Mouse (Mus musculus) hindbrain, embryonic 10.5 days (tissue): ENCODE measurements around the gene a. TPM values are rescaled to one million over a fixed set of nuclear protein-coding genes. Genes with fewer than 3 reads are reported as not detected.

ENCODE experiments used
- DNase-seq: peaks from one replicate; pipeline ENCODE4 v3.0.0-alpha.2; 2017; ENCODE audit warnings: low spot score
- H3K27ac ChIP-seq: fragments of 300-500 bp; sonication (generic); 2 replicates; pipeline ENCODE4 v1.5.1; 2016; ENCODE audit warnings: mild to moderate bottlenecking, moderate library complexity
- H3K27me3 ChIP-seq: fragments of 300-500 bp; sonication (generic); 2 replicates; pipeline ENCODE4 v1.6.1; 2016; ENCODE audit warnings: mild to moderate bottlenecking; ENCODE audit not compliant: poor library complexity, insufficient read depth, severe bottlenecking
- H3K36me3 ChIP-seq: fragments of 300-500 bp; sonication (generic); 2 replicates; pipeline ENCODE4 v1.6.1; 2016; ENCODE audit warnings: mild to moderate bottlenecking, moderate library complexity
- H3K4me1 ChIP-seq: fragments of 300-500 bp; sonication (generic); replicated peaks from 2 replicates; pipeline ENCODE4 v1.6.1; 2016; ENCODE audit warnings: mild to moderate bottlenecking
- H3K4me3 ChIP-seq: fragments of 300-500 bp; sonication (generic); 2 replicates; pipeline ENCODE4 v1.5.1; 2016; ENCODE audit warnings: mild to moderate bottlenecking, moderate library complexity
- H3K9me3 ChIP-seq: fragments of 300-500 bp; sonication (generic); 2 replicates; pipeline ENCODE4 v1.6.1; 2016; ENCODE audit warnings: mild to moderate bottlenecking, moderate library complexity
- WGBS: fragments of 180-500 bp; shearing (Covaris S2); methylation state at CpG from one replicate; pipeline ENCODE4 v1.1.7; 2016; 5-methylcytosine and 5-hydroxymethylcytosine counted together
- polyA plus RNA-seq: library from polyadenylated mRNA; unstranded; fragments of >200 nt; fragmentation: Nextera tagmentation; extraction: Ambion mirVana; gene quantifications from 2 replicates; pipeline ENCODE4 v1.2.1, GENCODE M21; 2016

The a gene
- polyA plus RNA-seq, 1 experiment from 2014 or later: 1.0 TPM

DNA sequence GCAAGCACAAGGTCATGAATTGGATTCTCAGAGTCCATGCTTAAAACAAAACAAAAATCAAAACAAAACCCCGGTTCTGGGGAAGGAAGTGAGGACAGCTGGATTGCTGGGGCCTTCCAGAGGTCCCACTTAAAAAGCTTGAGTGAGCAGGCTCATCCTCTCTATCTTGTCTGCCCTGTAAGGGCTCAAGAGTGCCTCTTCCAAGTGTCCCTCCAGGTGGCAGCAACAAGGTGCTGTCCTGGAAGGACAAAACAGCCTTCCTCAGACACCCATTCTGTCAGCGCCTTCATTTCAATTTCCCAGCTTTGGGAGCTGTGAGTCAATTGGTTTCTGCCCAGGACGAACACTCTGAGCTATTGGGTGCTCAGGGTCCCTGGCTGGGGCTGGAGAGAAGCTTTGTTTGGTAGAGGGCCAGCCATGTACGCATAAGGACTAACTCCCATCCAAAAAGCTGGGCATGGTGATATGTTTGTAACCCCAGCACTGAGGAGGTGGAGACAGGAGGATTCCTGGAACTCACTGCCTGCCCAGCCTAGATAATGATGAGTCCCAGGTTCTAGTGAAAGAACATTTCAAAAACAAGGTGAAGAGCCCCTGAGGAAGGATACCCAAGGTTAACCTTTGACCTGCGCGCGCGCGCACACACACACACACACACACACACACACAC is 26.2 kb upstream of the a start:
- Histone ChIP-seq H3K4me1 (no peaks in the 10 kb centered on the region), H3K27ac (no peak overlapping the region), H3K9me3 (0 out of 2 replicates have a peak, but pooled peaks cover 6% of the 10 kb centered on the region), H3K36me3 (no peaks in the 10 kb centered on the region), H3K27me3 (no peaks in the 10 kb centered on the region), H3K4me3 (no peak overlapping the region)
- 81% methylated on average over 9 of the region's 9 CpGs for WGBS
- DNase-seq: no peak

DNA sequence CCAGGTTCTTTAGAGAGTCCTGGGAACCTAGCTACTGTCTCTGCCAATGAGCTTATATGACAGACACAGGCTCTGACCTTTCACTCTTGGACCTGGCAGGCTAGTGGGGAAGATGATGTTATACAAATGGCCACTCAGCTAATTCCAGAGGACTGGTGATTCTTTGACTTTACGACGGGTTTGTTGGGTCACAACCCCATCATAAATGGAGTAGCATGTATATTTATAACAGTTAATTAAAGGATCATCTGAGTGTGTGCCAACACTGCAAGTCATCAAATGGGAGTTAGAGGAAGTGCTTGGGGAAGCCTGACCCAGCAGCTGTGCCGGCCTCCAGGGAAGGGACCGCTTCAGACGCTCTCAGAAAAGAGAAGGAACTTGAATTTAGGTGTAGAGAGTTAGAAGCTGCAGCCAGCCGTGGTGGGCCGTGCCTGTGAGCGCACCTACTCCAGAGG is 25.6 kb upstream of the a start:
- Histone ChIP-seq H3K27me3 (no peaks in the 10 kb centered on the region), H3K27ac (no peak overlapping the region), H3K9me3 (0 out of 2 replicates have a peak, but pooled peaks cover 5% of the 10 kb centered on the region), H3K4me3 (no peak overlapping the region), H3K36me3 (no peaks in the 10 kb centered on the region), H3K4me1 (no peaks in the 10 kb centered on the region)
- DNase-seq: no peak
- 86% methylated on average over 8 of the region's 8 CpGs for WGBS

DNA sequence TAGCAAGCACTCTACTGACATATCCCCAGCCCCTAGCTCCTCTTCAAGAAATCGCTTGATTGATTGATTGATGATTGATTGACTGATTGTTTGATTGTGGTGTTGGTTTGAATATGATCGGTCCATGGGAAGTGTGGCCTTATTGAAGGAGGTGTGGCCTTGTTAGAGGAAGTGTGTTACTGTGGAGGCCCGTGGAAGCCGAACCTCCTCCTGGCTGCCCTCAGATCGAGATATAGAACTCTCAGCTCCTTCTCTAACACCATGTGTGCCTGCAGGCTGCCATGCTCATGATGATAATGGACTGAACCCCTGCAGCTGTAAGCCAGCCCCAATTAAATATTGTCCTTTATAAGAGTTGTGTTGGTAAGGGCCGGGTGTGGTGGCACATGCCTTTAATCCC is 24.2 kb upstream of the a start:
- Histone ChIP-seq H3K36me3 (no peaks in the 10 kb centered on the region), H3K9me3 (no peaks in the 10 kb centered on the region), H3K4me1 (no peaks in the 10 kb centered on the region), H3K27me3 (no peaks in the 10 kb centered on the region), H3K27ac (no peak overlapping the region), H3K4me3 (no peak overlapping the region)
- 93% methylated on average over 6 of the region's 6 CpGs for WGBS
- DNase-seq: no peak

DNA sequence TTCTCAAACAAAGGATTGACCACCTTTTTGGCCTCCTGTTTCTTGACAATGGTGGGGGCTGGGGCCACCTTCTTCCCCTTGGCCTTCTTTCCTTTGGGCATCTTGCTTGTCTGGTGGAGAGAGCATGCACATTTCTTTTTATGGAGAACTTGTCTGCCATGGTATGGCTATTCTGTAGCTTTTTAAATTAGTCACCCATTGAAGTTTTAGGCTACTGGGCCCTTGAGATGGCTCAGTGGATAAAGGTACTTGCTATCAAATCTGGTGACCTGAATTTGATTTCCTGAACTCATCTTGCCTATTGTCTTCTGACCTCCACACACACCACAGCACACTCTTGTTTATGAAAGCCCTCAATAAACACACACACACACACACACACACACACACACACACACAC is 21.3 kb upstream of the a start, which contains the start of gene Gm14214:
TSS of gene Gm14214 (minus strand) at position 101 of the 400 bp plus-strand sequence.
- peaks cover 6% of the 10 kb centered on the region for H3K4me1 ChIP-seq
- H3K4me3 ChIP-seq: no peak within 1 kb of the TSS
- H3K36me3 ChIP-seq: no peaks in the 10 kb centered on the region
- no peak within 1 kb of the TSS for H3K27ac ChIP-seq
- no peak for DNase-seq
- H3K27me3 ChIP-seq: no peaks in the 10 kb centered on the region
- peaks cover 4% of the 10 kb centered on the region; the same call in 1 of the 2 replicates for H3K9me3 ChIP-seq

DNA sequence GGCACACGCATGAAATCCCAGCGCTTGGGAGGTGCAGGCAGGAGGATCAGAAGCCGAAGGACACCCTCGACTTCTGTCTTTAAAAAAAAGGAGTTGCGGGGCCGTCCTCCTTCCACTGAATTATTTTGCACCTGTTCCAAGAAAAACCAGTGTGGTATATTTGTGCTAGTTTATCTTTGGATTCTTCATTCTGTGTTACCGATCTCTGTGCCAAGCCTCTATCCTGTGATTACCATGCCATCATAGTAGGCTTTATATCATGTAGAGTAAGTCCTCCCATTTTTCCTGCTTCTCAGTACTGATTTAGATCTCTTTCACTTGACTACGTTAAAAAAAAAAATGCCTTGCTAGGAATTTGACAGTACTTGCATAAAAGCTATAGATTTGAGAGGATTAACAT is 19.6 kb upstream of the a start:
- peaks cover 4% of the 10 kb centered on the region; the same call in 1 of the 2 replicates for H3K9me3 ChIP-seq
- no peak overlapping the region for H3K4me3 ChIP-seq
- H3K27ac ChIP-seq: no peak overlapping the region
- WGBS: 82% methylated on average over 8 of the region's 8 CpGs
- DNase-seq: no peak
- no peaks in the 10 kb centered on the region for H3K27me3 ChIP-seq
- H3K4me1 ChIP-seq: peaks cover 6% of the 10 kb centered on the region
- H3K36me3 ChIP-seq: no peaks in the 10 kb centered on the region

DNA sequence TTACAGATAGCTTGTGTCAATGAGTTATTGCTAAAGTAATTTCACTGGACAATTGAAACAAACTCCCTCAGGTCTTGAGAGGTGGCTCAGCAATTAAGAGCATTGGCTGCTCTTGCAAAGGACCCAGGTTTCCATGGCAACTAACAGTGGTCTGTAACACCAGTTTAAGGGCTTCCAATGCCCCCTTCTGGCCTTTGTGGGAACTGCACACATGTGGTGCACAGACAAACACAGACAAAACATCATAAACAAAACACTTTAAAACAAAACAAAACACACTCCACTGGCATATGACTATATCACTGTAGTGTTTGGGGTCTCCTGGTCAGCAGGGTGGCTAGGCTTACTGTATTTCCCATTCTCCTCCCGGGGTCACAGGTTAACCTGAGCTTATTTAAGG is 17.2 kb upstream of the a start:
- 82% methylated on average over 1 of the region's 1 CpGs for WGBS
- peaks cover 4% of the 10 kb centered on the region; the same call in 1 of the 2 replicates for H3K9me3 ChIP-seq
- no peaks in the 10 kb centered on the region for H3K27me3 ChIP-seq
- H3K36me3 ChIP-seq: no peaks in the 10 kb centered on the region
- peak; percentile 39 for DNase-seq
- H3K4me1 ChIP-seq: peaks cover 6% of the 10 kb centered on the region
- H3K27ac ChIP-seq: no peak overlapping the region
- no peak overlapping the region for H3K4me3 ChIP-seq

DNA sequence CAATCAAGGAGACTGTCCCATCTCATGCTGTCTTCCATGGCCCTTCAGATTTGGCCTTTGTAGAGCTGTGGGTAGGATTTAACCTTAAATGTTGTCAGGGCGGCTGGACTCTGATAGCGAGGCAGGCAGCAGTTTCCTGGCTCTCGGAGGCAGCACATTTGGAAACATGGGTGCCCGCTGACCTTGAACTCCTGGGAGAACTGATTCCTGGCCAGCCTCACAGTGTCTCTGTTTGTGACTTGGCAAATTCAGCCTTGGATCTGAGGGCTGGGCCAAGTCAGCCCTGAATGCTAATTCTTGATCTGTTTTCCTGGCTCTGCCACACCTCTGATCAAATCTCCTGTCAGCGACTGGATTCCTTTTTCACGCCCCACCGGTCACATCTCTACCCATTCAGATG is 14.7 kb upstream of the a start:
- no peaks in the 10 kb centered on the region for H3K27me3 ChIP-seq
- no peak overlapping the region for H3K4me3 ChIP-seq
- no peak overlapping the region for H3K27ac ChIP-seq
- H3K4me1 ChIP-seq: peaks cover 6% of the 10 kb centered on the region
- DNase-seq: no peak
- peaks cover 4% of the 10 kb centered on the region; the same call in 1 of the 2 replicates for H3K9me3 ChIP-seq
- 75% methylated on average over 7 of the region's 7 CpGs for WGBS
- H3K36me3 ChIP-seq: no peaks in the 10 kb centered on the region

DNA sequence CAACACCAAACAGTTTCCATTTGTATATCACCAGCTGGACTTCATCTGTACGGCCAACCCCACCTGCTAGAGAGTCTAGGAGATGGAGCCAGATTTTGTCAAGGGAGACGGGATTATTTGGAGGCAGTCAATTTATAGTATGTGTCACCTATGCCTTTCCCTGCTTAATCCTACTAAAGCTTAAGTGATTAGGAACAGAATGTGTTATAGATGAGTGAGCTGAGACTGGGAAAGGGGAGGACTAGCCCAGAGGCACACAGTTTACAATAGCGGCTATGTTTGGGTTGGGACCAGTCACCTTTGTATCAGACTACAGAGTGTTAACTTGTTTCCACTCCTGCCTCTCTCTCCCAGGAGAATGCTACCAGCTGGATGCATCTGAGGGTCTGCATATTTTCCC is 11.6 kb upstream of the a start:
- DNase-seq: no peak
- Histone ChIP-seq H3K4me1 (peaks cover 26% of the 10 kb centered on the region), H3K27ac (no peak overlapping the region), H3K27me3 (no peaks in the 10 kb centered on the region), H3K9me3 (no peaks in the 10 kb centered on the region), H3K36me3 (no peaks in the 10 kb centered on the region), H3K4me3 (no peak overlapping the region)
- WGBS: 76% methylated on average over 3 of the region's 3 CpGs

DNA sequence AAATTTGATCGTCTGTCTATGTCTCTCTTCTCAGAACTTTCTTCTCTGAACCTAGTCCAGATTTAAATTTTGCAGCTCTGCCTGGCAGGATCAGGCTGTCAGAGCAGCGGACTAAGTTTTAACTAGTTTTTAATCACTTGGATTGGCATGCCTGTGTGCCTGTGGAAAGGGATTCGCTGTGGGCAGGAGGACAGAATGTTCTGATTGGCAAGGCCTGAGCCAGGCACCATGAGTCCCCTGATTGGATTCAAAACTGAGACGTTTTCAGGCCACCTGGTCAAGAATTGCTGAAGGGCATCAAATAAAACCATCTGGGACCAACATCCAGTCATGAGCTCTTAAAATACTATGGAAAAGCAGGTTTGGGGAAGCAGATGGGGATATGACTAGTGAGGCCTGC is 8.8 kb upstream of the a start:
- H3K9me3 ChIP-seq: no peaks in the 10 kb centered on the region
- no peaks in the 10 kb centered on the region for H3K36me3 ChIP-seq
- 0 out of 2 replicates have a peak overlapping the region, but pooled peaks have one; percentile 40 for H3K27ac ChIP-seq
- DNase-seq: no peak
- H3K4me1 ChIP-seq: peaks cover 44% of the 10 kb centered on the region
- WGBS: 79% methylated on average over 4 of the region's 4 CpGs
- H3K27me3 ChIP-seq: no peaks in the 10 kb centered on the region
- no peak overlapping the region for H3K4me3 ChIP-seq

DNA sequence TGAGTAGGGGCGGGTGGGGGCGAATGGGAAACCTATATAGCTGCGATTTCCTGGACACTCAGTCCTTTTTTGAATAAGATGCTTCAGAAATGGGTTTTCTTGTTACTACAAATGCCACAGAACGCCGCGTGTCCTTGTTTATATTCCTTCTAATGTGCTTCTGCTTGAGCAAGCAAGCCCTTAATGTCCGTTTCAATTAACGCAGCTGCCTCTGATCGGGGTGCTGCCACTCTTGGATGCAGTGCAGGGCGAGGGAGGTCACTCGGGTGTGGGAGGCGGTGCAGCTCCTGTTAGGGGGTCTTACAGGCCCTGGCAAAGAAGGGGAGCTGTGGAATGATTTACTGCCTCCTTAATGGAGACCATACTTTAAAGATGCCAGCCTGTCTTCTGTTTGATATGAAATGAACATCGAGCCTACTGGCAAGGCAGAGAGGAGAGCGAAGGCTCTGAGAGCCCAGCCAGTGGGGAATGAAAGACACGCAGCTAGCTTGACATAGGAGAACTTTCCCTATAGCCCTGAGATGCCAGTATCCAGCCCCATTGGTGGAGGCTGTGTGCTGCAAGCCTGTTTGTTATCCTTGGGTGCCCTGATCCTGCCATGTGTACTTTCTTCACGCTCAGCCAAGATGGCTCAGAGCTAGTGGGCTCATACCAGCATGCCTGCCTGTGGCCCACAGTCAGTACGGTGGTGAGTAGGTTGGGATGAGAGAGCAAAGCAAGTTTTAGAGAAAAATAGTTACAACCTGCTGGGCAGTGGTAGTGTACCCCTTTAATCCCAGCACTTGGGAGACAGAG is 8.1 kb upstream of the a start:
- peaks cover 44% of the 10 kb centered on the region for H3K4me1 ChIP-seq
- H3K27me3 ChIP-seq: no peaks in the 10 kb centered on the region
- peak overlapping the region; percentile 40; the same call in 1 of the 2 replicates for H3K27ac ChIP-seq
- DNase-seq: no peak
- no peak overlapping the region for H3K4me3 ChIP-seq
- 74% methylated on average over 17 of the region's 17 CpGs for WGBS
- no peaks in the 10 kb centered on the region for H3K36me3 ChIP-seq
- H3K9me3 ChIP-seq: no peaks in the 10 kb centered on the region

DNA sequence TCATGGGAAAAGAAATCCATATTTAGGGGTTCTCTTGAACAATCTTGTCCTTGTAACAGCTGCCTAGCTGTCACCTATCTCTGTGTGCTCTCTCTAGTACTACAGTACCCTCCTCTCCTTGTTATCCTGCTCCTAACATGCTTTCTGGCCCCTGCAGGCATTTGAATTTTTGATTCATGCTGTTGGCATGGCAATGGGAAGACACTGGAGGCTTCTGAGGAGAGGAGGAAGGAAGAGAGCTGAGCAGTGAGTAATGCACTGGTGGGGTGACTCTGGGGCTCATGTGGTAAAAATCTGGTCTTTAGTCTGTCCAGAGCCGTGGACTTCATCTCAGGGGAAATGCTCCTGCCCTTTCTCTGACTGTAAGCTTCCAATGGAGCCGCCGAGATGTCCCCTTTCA is 5.9 kb upstream of the a start:
- no peaks in the 10 kb centered on the region for H3K9me3 ChIP-seq
- no peak overlapping the region; the same call in 1 of the 2 replicates for H3K27ac ChIP-seq
- H3K36me3 ChIP-seq: no peaks in the 10 kb centered on the region
- no peaks in the 10 kb centered on the region for H3K27me3 ChIP-seq
- 61% methylated on average over 3 of the region's 3 CpGs for WGBS
- no peak for DNase-seq
- peaks cover 53% of the 10 kb centered on the region for H3K4me1 ChIP-seq
- H3K4me3 ChIP-seq: no peak overlapping the region

DNA sequence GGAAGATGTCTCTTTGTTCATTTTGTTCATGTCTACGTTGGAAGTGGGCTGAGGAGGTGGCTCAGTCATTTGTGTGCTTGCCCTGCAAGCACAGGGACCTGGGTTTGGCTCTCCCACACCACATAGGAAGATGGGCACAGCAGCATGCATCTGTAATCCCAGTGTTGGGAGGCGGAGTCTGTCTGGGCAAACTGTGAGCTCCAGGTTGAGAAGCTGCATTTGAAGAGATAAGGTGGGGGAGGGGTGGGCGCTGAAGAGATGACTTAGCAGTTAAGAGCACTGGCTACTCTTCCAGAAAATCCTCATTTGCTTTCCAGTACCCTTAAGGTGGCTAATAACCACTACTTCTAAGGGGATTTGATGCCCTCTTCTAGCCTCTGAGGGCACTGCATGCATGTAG is 5.0 kb upstream of the a start:
- 46% methylated on average over 3 of the region's 3 CpGs for WGBS

DNA sequence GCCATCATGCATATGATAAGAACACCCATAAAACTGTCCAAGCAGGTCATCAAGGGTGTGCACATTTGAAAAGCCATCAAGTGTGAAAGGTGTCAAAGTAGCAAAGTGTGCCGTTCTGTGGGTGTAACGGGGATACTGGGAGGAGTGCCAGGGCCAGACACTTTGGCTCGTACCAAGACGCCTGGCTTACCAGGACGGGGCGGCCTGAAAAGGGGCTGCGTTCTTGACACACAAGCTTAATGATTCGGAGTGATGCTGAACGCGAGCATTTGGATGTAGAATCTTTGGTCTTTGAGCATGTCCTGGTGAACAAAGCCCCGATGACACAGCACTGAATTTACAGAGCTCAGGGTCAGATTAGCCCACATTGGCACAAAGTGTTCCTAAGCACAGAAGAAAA is 4.4 kb upstream of the a start:
- Histone ChIP-seq H3K4me3 (no peak overlapping the region), H3K36me3 (no peaks in the 10 kb centered on the region), H3K27me3 (no peaks in the 10 kb centered on the region), H3K4me1 (peaks cover 54% of the 10 kb centered on the region), H3K9me3 (no peaks in the 10 kb centered on the region), H3K27ac (no peak overlapping the region)
- DNase-seq: no peak
- WGBS: 86% methylated on average over 11 of the region's 11 CpGs

More for the DNA sequence above, 5.0 kb upstream of the a start:
- Histone ChIP-seq H3K36me3 (no peaks in the 10 kb centered on the region), H3K4me1 (peaks cover 53% of the 10 kb centered on the region), H3K9me3 (no peaks in the 10 kb centered on the region), H3K4me3 (no peak overlapping the region), H3K27me3 (no peaks in the 10 kb centered on the region), H3K27ac (no peak overlapping the region)
- no peak for DNase-seq
